Mouse (Mus musculus) CH12.LX (cell line): ENCODE measurements around the gene Ahnak. TPM values are rescaled to one million over a fixed set of nuclear protein-coding genes. Genes with fewer than 3 reads are reported as not detected.

ENCODE experiments used
- DNase-seq: peaks from one replicate; pipeline ENCODE4 v3.0.0-alpha.2; 2013; ENCODE audit errors: extremely low read depth
- H3K27ac ChIP-seq: 2 replicates; pipeline ENCODE4 v1.5.1; 2012; ENCODE audit warnings: low read depth, mild to moderate bottlenecking, control low read depth, moderate library complexity; ENCODE audit not compliant: insufficient read depth
- H3K27me3 ChIP-seq: replicated peaks from 2 replicates; pipeline ENCODE3; 2012; ENCODE audit warnings: inconsistent platforms
- H3K36me3 ChIP-seq, 2 experiments: replicated peaks in 1 of 2; 2 replicates each; pipeline versions ENCODE3 to v1.6.1; 2012; ENCODE audit warnings: inconsistent platforms in 1 of 2, low read length in 1 of 2, mild to moderate bottlenecking in 1 of 2, mixed read lengths in 1 of 2, moderate library complexity in 1 of 2; ENCODE audit not compliant: control insufficient read depth in 1 of 2, insufficient read depth in 1 of 2
- H3K4me1 ChIP-seq, 2 experiments: 2 replicates each; pipeline ENCODE4 v1.6.1; 2012; ENCODE audit warnings: inconsistent platforms in 1 of 2, moderate library complexity in 1 of 2; ENCODE audit not compliant: insufficient read depth in 2 of 2, control insufficient read depth in 1 of 2
- H3K4me2 ChIP-seq: 2 replicates; pipeline ENCODE4 v1.6.1; 2012; ENCODE audit warnings: low read depth, mild to moderate bottlenecking, control low read depth; ENCODE audit not compliant: poor library complexity, insufficient read depth, severe bottlenecking
- H3K4me3 ChIP-seq, 3 experiments: fragments of 150-350 bp in 1 of 3; sonication (generic) in 1 of 3; replicated peaks in 1 of 3; 2 replicates each; pipeline versions ENCODE3 to v1.5.1; 2011 to 2012; ENCODE audit warnings: low read depth in 2 of 3, low read length in 2 of 3, mild to moderate bottlenecking in 2 of 3, moderate library complexity in 2 of 3, control low read depth in 1 of 3, improper control_type of control experiment in 1 of 3, inconsistent platforms in 1 of 3, mixed read lengths in 1 of 3; ENCODE audit not compliant: poor library complexity in 1 of 3
- H3K79me2 ChIP-seq: replicated peaks from 2 replicates; pipeline ENCODE4 v1.6.1; 2012; ENCODE audit warnings: mild to moderate bottlenecking, moderate library complexity; ENCODE audit not compliant: control insufficient read depth, poor library complexity, insufficient read depth, severe bottlenecking; ENCODE audit errors: extremely low read depth
- H3K9ac ChIP-seq: 2 replicates; pipeline ENCODE4 v1.6.1; 2012; ENCODE audit warnings: low read depth, mild to moderate bottlenecking, control low read depth, moderate library complexity; ENCODE audit not compliant: insufficient read depth
- H3K9me3 ChIP-seq: replicated peaks from 2 replicates; pipeline ENCODE3; 2012; ENCODE audit warnings: low read length, inconsistent platforms, mixed read lengths
- BHLHE40 ChIP-seq: IDR thresholded peaks from 2 replicates; pipeline ENCODE4 v1.6.1; 2011; ENCODE audit warnings: mild to moderate bottlenecking, low read depth, low read length, improper control_type of control experiment
- CHD1 ChIP-seq: IDR thresholded peaks from 2 replicates; pipeline ENCODE4 v1.6.1; 2012; ENCODE audit warnings: low read depth, low read length, improper control_type of control experiment, inconsistent platforms
- EP300 ChIP-seq: IDR thresholded peaks from 2 replicates; pipeline ENCODE4 v1.6.1; 2011; ENCODE audit warnings: low read length, improper control_type of control experiment
- HCFC1 ChIP-seq: IDR thresholded peaks from 2 replicates; pipeline ENCODE4 v1.6.1; 2012; ENCODE audit warnings: low read depth, mild to moderate bottlenecking, inconsistent platforms, low read length, improper control_type of control experiment
- IRF4 ChIP-seq: IDR thresholded peaks from 2 replicates; pipeline ENCODE4 v1.6.1; 2014; ENCODE audit warnings: low read depth, mild to moderate bottlenecking, inconsistent platforms, low read length, improper control_type of control experiment
- JUND ChIP-seq: conservative IDR thresholded peaks from 2 replicates; pipeline ENCODE4 v1.6.1; 2011; ENCODE audit warnings: low read depth, low read length, improper control_type of control experiment
- MAZ ChIP-seq: IDR thresholded peaks from 2 replicates; pipeline ENCODE4 v1.6.1; 2012; ENCODE audit warnings: low read depth, mild to moderate bottlenecking, inconsistent platforms, low read length, improper control_type of control experiment, moderate library complexity
- MXI1 ChIP-seq: IDR thresholded peaks from 2 replicates; pipeline ENCODE4 v1.6.1; 2011; ENCODE audit warnings: mild to moderate bottlenecking, low read depth, low read length, improper control_type of control experiment
- NRF1 ChIP-seq: IDR thresholded peaks from 2 replicates; pipeline ENCODE4 v1.6.1; 2014; ENCODE audit warnings: low read depth, mild to moderate bottlenecking, inconsistent platforms, low read length, improper control_type of control experiment, moderate library complexity
- POLR2AphosphoS2 ChIP-seq: IDR thresholded peaks from 2 replicates; pipeline ENCODE4 v1.6.1; 2011; ENCODE audit warnings: low read depth, low read length, improper control_type of control experiment
- TCF12 ChIP-seq: IDR thresholded peaks from 2 replicates; pipeline ENCODE4 v1.6.1; 2014; ENCODE audit warnings: low read depth, mild to moderate bottlenecking, inconsistent platforms, low read length, improper control_type of control experiment
- UBTF ChIP-seq: IDR thresholded peaks from 2 replicates; pipeline ENCODE4 v1.6.1; 2012; ENCODE audit warnings: low read depth, mild to moderate bottlenecking, inconsistent platforms, low read length, improper control_type of control experiment, moderate library complexity
- USF1 ChIP-seq: IDR thresholded peaks from 2 replicates; pipeline ENCODE4 v1.6.1; 2014; ENCODE audit warnings: low read depth, mild to moderate bottlenecking, inconsistent platforms, low read length, improper control_type of control experiment
- USF2 ChIP-seq: conservative IDR thresholded peaks from 2 replicates; pipeline ENCODE4 v1.6.1; 2011; ENCODE audit warnings: low read depth, low read length, improper control_type of control experiment
- ZKSCAN1 ChIP-seq: IDR thresholded peaks from 2 replicates; pipeline ENCODE4 v1.6.1; 2012; ENCODE audit warnings: low read depth, inconsistent platforms, low read length, improper control_type of control experiment, borderline replicate concordance
- ZMIZ1 ChIP-seq: IDR thresholded peaks from 2 replicates; pipeline ENCODE4 v1.6.1; 2012; ENCODE audit warnings: low read depth, mild to moderate bottlenecking, inconsistent platforms, low read length, improper control_type of control experiment
- ZNF384 ChIP-seq: IDR thresholded peaks from 2 replicates; pipeline ENCODE4 v1.6.1; 2012; ENCODE audit warnings: low read depth, low read length, improper control_type of control experiment, inconsistent platforms
- dilution Hi-C: fragments of 300-500 bp; cut with MboI; formaldehyde crosslinking; loops from 2 replicates; pipeline ENCODE4 v1.14.3; 2020; ENCODE audit warnings: low sequenced_read_pairs; ENCODE audit not compliant: extremely low pct_unique_long_range_greater_than_20kb, extremely low pct_ligation_motif_present
- in situ Hi-C: fragments of 300-500 bp; cut with MboI; formaldehyde crosslinking; loops from 3 replicates; pipeline ENCODE4 v1.14.3; 2019; ENCODE audit warnings: low sequenced_read_pairs, low pct_ligation_motif_present, low pct_unique_long_range_greater_than_20kb, mixed read lengths
- polyA plus RNA-seq: library from polyadenylated mRNA; unstranded; fragments of >175 nt; gene quantifications from 2 replicates; pipeline ENCODE4 v1.2.1, GENCODE M21; 2012; ENCODE audit warnings: low read depth; ENCODE audit not compliant: insufficient read length
- total RNA-seq, 2 experiments: library from RNA; depleted of rRNA; stranded (reverse); fragments of 300-350 nt in 1 of 2; fragments of >200 nt in 1 of 2; gene quantifications; 2 replicates each; pipeline ENCODE4 v1.2.3; 2012 to 2014

Ahnak gene
- total and polyA plus RNA-seq, 3 experiments, result 1.7 to 21.7 (median 1.8) TPM

- H3K4me2 ChIP-seq, result no peak overlapping the region
- DNase-seq, result no peak
- H3K4me1 ChIP-seq, result peaks cover 7 to 30% of the 10 kb centered on the region in 2 experiments; a peak in 3 of 4 replicates
- H3K27ac ChIP-seq, result no peak overlapping the region
- peaks cover 46% of the 10 kb centered on the region for H3K79me2 ChIP-seq
- H3K9ac ChIP-seq, result no peak overlapping the region
- no peaks in the 10 kb centered on the region for H3K27me3 ChIP-seq
- H3K36me3 ChIP-seq, result peaks cover 70 to 81% of the 10 kb centered on the region in 2 experiments
- no peaks in the 10 kb centered on the region for H3K9me3 ChIP-seq
- no peak overlapping the region for H3K4me3 ChIP-seq
- in situ Hi-C loops (no loop called here), dilution Hi-C loops (no loop called here)
- TF ChIP-seq ZKSCAN1 (no peak), IRF4 (no peak), USF1 (no peak), HCFC1 (no peak), MXI1 (no peak), NRF1 (no peak), TCF12 (no peak)
- TF ChIP-seq, all 38 proteins: peak for 0
Observed at GRCm38 (mm10) chr19:8965075-8965474, 24.0 kb upstream of the Ahnak start.

DNA sequence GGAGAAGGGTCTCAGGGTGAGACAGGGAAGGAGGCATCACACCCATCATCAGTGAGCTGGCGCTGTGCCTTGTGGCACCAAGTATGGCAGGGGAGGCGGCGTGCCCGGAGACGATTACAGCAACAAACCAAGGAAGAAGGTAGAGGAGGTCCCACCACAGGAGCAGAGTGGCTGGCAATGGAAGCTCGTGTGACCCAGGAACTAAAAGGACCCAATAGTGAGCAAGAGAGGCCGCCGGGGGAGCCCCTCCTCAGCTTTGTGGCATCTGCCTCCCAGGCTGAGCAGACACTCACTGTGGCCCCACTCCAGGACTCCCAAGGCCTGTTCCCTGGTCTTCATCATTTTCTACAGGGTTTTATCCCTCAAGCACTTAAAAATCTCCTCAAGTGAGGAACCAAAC is 23.3 kb upstream of the Ahnak start:
- TF ChIP-seq POLR2AphosphoS2 (no peak), CHD1 (no peak), UBTF (no peak), EP300 (no peak), BHLHE40 (no peak), HCFC1 (no peak), ZNF384 (no peak), USF2 (no peak), ZKSCAN1 (no peak), ZMIZ1 (no peak), JUND (no peak), MAZ (no peak)
- no peak for DNase-seq
- Histone ChIP-seq H3K4me2 (peak overlapping the region; percentile 82; the same call in 1 of the 2 replicates), H3K79me2 (peaks cover 50% of the 10 kb centered on the region), H3K27me3 (no peaks in the 10 kb centered on the region), H3K9me3 (no peaks in the 10 kb centered on the region), H3K36me3 (peaks cover 70 to 81% of the 10 kb centered on the region in 2 experiments), H3K4me1 (peaks cover 7 to 37% of the 10 kb centered on the region in 2 experiments; a peak in 3 of 4 replicates), H3K4me3 (peak overlapping the region in 2 of 3 experiments; percentile 78 to 99), H3K27ac (peak overlapping the region; percentile 27; the same call in 1 of the 2 replicates), H3K9ac (peak overlapping the region; percentile 76; the same call in 1 of the 2 replicates)
- dilution Hi-C loops (no loop called here), in situ Hi-C loops (no loop called here)
